Mouse (Mus musculus): ENCODE results near the gene Wdr43. TPM values are rescaled to one million over a fixed set of nuclear protein-coding genes. Genes with fewer than 3 reads are reported as not detected.
"Not testable (repeated sequence)": the region's sequence is repeated elsewhere in the genome, so short reads cannot be mapped to it uniquely, and the experiment has no call there.

The Wdr43 gene
- polyA plus RNA-seq, 1 experiment from 2014 or later, result 53.0 TPM

GRCm38 (mm10) chr17:71639056-71639455 lies 23.4 kb downstream of the Wdr43 start:
- H3K36me3 ChIP-seq (replicated peaks), result peaks cover 40% of the 10 kb centered on the region
- H3K4me3 ChIP-seq; H3K27me3 ChIP-seq (replicated peaks); ATAC-seq (replicated peaks); H3K4me2 ChIP-seq; H3K4me1 ChIP-seq; H3K9me3 ChIP-seq; H3K27ac ChIP-seq; H3K9ac ChIP-seq: not testable (repeated sequence)
- WGBS, result 87% methylated on average over 5 of the region's 5 CpGs

DNA sequence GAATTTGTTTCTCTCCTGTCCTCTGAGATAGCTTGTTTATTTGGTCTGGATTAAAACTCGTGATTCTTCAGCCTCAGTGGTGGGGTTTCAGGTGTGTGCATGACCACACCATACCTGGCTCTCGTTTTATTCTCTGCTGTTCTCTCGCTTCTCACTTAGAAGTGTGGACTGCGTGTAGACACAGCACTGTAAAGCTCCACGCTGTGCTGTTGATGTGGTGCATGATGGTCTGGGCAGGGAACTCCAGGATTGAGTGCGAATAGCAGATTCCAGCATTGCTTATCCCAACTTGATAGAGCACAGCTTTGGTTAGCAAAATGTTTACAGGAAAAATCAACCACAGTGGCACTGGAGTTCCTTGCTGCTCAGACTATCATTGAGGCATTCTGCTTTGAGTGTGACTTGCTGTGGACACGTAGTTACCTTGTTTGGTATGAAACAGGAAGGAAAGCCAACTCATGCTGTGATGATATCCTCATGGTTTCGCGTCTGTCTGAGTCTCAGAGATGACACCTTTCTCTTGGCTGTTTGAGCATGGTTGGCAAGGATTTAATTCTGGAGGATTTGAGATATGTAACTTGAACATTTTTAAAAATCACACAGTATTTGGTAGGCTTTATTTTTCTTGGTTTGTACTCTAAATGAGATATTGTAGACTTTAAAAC lies 24.9 kb downstream of the Wdr43 start:
- no peak for ATAC-seq (replicated peaks)
- H3K9ac ChIP-seq, result no peak overlapping the region
- H3K36me3 ChIP-seq (replicated peaks), result peaks cover 36% of the 10 kb centered on the region
- no peak overlapping the region for H3K4me3 ChIP-seq
- WGBS, result 93% methylated on average over 9 of the region's 9 CpGs
- no peaks in the 10 kb centered on the region for H3K9me3 ChIP-seq
- no peaks in the 10 kb centered on the region for H3K4me1 ChIP-seq
- no peaks in the 10 kb centered on the region for H3K27me3 ChIP-seq (replicated peaks)
- no peak overlapping the region for H3K4me2 ChIP-seq
- H3K27ac ChIP-seq, result no peak overlapping the region

DNA sequence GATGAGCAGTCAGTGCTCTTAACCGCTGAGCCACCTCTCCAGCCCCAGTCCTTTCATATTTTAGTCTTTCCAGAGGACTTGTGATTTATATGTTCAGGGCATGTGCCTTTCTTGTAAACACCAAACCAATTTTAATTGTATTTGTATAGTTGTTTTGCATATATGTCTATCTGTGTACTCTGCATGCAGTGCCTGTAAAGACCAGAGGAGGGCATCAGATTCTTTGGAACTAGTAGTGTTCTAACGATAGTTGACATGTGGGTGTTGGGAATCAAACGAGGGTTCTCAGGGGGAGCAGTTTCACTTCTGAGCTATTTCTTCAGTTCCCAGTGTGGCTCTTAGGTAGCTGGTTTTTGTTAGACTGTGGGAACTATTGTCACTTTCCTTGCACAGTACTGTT lies 26.5 kb downstream of the Wdr43 start:
- WGBS, result 85% methylated on average over 3 of the region's 3 CpGs
- Histone ChIP-seq H3K27me3 (replicated peaks) (no peaks in the 10 kb centered on the region), H3K27ac (no peak overlapping the region), H3K9ac (no peak overlapping the region), H3K9me3 (no peaks in the 10 kb centered on the region), H3K36me3 (replicated peaks) (peaks cover 28% of the 10 kb centered on the region), H3K4me1 (no peaks in the 10 kb centered on the region), H3K4me2 (no peak overlapping the region), H3K4me3 (no peak overlapping the region)
- no peak for ATAC-seq (replicated peaks)

- H3K4me1 ChIP-seq, result no peaks in the 10 kb centered on the region
- H3K27ac ChIP-seq, result no peak overlapping the region
- ATAC-seq (replicated peaks), result no peak
- H3K4me2 ChIP-seq, result no peak overlapping the region
- no peaks in the 10 kb centered on the region for H3K27me3 ChIP-seq (replicated peaks)
- H3K9ac ChIP-seq, result no peak overlapping the region
- WGBS, result 93% methylated on average over 9 of the region's 9 CpGs
- peaks cover 14% of the 10 kb centered on the region; the same call in 1 of the 2 replicates for H3K36me3 ChIP-seq (replicated peaks)
- H3K4me3 ChIP-seq, result no peak overlapping the region
- H3K9me3 ChIP-seq, result no peaks in the 10 kb centered on the region
Observed at GRCm38 (mm10) chr17:71650011-71650410, 34.3 kb downstream of the Wdr43 start.

GRCm38 (mm10) chr17:71652495-71652894 lies 36.8 kb downstream of the Wdr43 start:
- no peaks in the 10 kb centered on the region for H3K27me3 ChIP-seq (replicated peaks)
- no peak overlapping the region for H3K27ac ChIP-seq
- no peak for ATAC-seq (replicated peaks)
- peaks cover 8% of the 10 kb centered on the region; the same call in 1 of the 2 replicates for H3K36me3 ChIP-seq (replicated peaks)
- no peak overlapping the region for H3K4me2 ChIP-seq
- 93% methylated on average over 2 of the region's 2 CpGs for WGBS
- no peak overlapping the region for H3K4me3 ChIP-seq
- no peak overlapping the region for H3K9ac ChIP-seq
- no peaks in the 10 kb centered on the region for H3K4me1 ChIP-seq
- no peaks in the 10 kb centered on the region for H3K9me3 ChIP-seq

GRCm38 (mm10) chr17:71652934-71653333 lies 37.2 kb downstream of the Wdr43 start:
- ATAC-seq (replicated peaks), result no peak
- Histone ChIP-seq H3K36me3 (replicated peaks) (peaks cover 8% of the 10 kb centered on the region; the same call in 1 of the 2 replicates), H3K9me3 (no peaks in the 10 kb centered on the region), H3K9ac (no peak overlapping the region), H3K27me3 (replicated peaks) (no peaks in the 10 kb centered on the region), H3K4me2 (no peak overlapping the region), H3K27ac (no peak overlapping the region), H3K4me3 (no peak overlapping the region), H3K4me1 (no peaks in the 10 kb centered on the region)
- WGBS, result 96% methylated on average over 5 of the region's 5 CpGs

DNA sequence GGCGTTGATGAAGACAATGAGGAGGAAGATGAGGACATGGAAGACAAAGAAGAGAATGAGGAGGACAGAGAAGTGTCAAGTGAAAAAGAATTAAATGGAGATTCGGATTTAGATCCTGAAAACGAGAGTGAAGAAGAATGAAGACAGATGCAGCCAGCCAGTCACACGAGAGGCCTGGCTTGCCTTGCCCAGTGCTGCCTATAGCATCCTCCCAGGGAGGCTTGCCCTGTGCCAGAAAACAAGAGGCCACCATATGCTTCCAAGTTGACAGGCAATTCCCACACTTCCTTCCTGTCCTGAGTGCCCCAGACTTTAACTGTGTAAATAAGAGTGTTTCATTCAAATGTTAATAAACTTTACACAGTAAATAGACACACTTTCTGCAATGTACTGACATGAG lies 41.8 kb downstream of the Wdr43 start:
- H3K4me3 ChIP-seq, result no peak overlapping the region
- H3K27me3 ChIP-seq (replicated peaks), result no peaks in the 10 kb centered on the region
- WGBS, result 81% methylated on average over 4 of the region's 4 CpGs
- no peak overlapping the region for H3K9ac ChIP-seq
- H3K4me2 ChIP-seq, result no peak overlapping the region
- no peak overlapping the region for H3K27ac ChIP-seq
- H3K9me3 ChIP-seq, result no peaks in the 10 kb centered on the region
- no peak for ATAC-seq (replicated peaks)
- H3K36me3 ChIP-seq (replicated peaks), result peaks cover 2% of the 10 kb centered on the region; the same call in 1 of the 2 replicates
- no peaks in the 10 kb centered on the region for H3K4me1 ChIP-seq

GRCm38 (mm10) chr17:71658666-71659065 lies 43.0 kb downstream of the Wdr43 start:
- WGBS, result 92% methylated on average over 10 of the region's 10 CpGs
- H3K9ac ChIP-seq, result no peak overlapping the region

GRCm38 (mm10) chr17:71660390-71660789 lies 44.7 kb downstream of the Wdr43 start:
- 67% methylated on average over 1 of the region's 1 CpGs for WGBS
- Histone ChIP-seq H3K4me2 (no peak overlapping the region), H3K9ac (no peak overlapping the region), H3K9me3 (no peaks in the 10 kb centered on the region), H3K4me1 (peaks cover 4% of the 10 kb centered on the region), H3K36me3 (replicated peaks) (peaks cover 2% of the 10 kb centered on the region; the same call in 1 of the 2 replicates), H3K27me3 (replicated peaks) (0 out of 2 replicates have a peak, but pooled peaks cover 3% of the 10 kb centered on the region), H3K4me3 (no peak overlapping the region), H3K27ac (no peak overlapping the region)
- no peak for ATAC-seq (replicated peaks)

More at GRCm38 (mm10) chr17:71658666-71659065, 43.0 kb downstream of the Wdr43 start:
- peaks cover 2% of the 10 kb centered on the region; the same call in 1 of the 2 replicates for H3K36me3 ChIP-seq (replicated peaks)
- no peaks in the 10 kb centered on the region for H3K9me3 ChIP-seq
- no peaks in the 10 kb centered on the region for H3K27me3 ChIP-seq (replicated peaks)
- peaks cover 4% of the 10 kb centered on the region for H3K4me1 ChIP-seq
- no peak overlapping the region for H3K4me2 ChIP-seq
- no peak overlapping the region for H3K27ac ChIP-seq
- H3K4me3 ChIP-seq, result no peak overlapping the region
- no peak for ATAC-seq (replicated peaks)

- Histone ChIP-seq H3K9me3 (no peaks in the 10 kb centered on the region), H3K27ac (no peak overlapping the region), H3K4me1 (peaks cover 4% of the 10 kb centered on the region), H3K36me3 (replicated peaks) (0 out of 2 replicates have a peak, but pooled peaks cover 2% of the 10 kb centered on the region), H3K4me2 (peak overlapping the region; percentile 61), H3K9ac (peak overlapping the region; percentile 26; the same call in 1 of the 2 replicates), H3K4me3 (peak overlapping the region; percentile 32), H3K27me3 (replicated peaks) (0 out of 2 replicates have a peak, but pooled peaks cover 3% of the 10 kb centered on the region)
- 10% methylated on average over 21 of the region's 21 CpGs for WGBS
- peak; percentile 89 for ATAC-seq (replicated peaks)
Observed at GRCm38 (mm10) chr17:71662751-71663250, 47.1 kb downstream of the Wdr43 start.

DNA sequence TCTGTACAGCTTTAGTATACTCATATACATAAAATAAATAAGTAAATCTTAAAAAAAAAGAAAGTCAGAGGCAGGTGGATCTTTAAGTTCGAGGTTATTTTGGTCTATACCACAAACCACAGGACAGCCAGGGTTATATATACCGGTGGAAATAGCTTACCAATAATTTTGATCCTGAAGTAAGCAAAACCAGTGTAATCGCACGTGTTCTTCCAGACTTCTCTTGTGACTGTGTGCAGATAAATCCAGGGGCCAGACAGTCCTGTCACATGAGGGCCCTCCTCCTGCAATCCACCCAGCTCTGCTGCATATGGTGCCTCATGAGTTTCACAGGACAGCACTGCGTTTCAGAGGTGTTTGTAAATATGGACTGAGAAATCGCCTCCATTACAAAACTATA lies 47.8 kb downstream of the Wdr43 start:
- H3K4me2 ChIP-seq, result no peak overlapping the region
- H3K9me3 ChIP-seq, result no peaks in the 10 kb centered on the region
- H3K27ac ChIP-seq, result no peak overlapping the region
- 0 out of 2 replicates have a peak, but pooled peaks cover 2% of the 10 kb centered on the region for H3K36me3 ChIP-seq (replicated peaks)
- no peak for ATAC-seq (replicated peaks)
- WGBS, result 89% methylated on average over 6 of the region's 6 CpGs
- H3K9ac ChIP-seq, result no peak overlapping the region
- H3K4me3 ChIP-seq, result no peak overlapping the region
- H3K27me3 ChIP-seq (replicated peaks), result 0 out of 2 replicates have a peak, but pooled peaks cover 3% of the 10 kb centered on the region
- peaks cover 4% of the 10 kb centered on the region for H3K4me1 ChIP-seq

DNA sequence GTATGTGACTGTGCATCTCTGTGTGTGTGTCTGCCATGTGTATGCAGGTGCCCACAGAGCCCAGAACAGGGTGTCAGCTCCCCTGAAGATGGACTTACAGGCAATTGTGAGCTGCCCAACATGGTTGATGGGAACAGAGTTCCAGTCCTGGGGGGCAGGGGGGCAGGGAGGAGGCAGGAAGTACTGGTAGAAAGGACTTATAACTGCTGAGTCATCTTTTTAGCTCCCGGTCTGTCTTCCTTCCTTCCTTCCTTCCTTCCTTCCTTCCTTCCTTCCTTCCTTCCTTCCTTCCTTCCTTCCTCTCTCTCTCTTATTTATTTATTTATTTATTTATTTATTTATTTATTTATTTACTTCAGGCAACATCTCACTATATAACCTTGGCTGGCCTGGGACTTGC lies 48.5 kb downstream of the Wdr43 start:
- 0 out of 2 replicates have a peak, but pooled peaks cover 3% of the 10 kb centered on the region for H3K27me3 ChIP-seq (replicated peaks)
- ATAC-seq (replicated peaks), result no peak
- no peak overlapping the region for H3K27ac ChIP-seq
- 89% methylated on average over 1 of the region's 1 CpGs for WGBS
- H3K9ac ChIP-seq, result no peak overlapping the region
- H3K36me3 ChIP-seq (replicated peaks), result no peaks in the 10 kb centered on the region
- no peak overlapping the region for H3K4me3 ChIP-seq
- no peak overlapping the region for H3K4me2 ChIP-seq
- no peaks in the 10 kb centered on the region for H3K9me3 ChIP-seq
- H3K4me1 ChIP-seq, result peaks cover 4% of the 10 kb centered on the region

- no peak overlapping the region for H3K27ac ChIP-seq
- ATAC-seq (replicated peaks), result no peak
- H3K9me3 ChIP-seq, result no peaks in the 10 kb centered on the region
- H3K4me2 ChIP-seq, result no peak overlapping the region
- 0 out of 2 replicates have a peak, but pooled peaks cover 3% of the 10 kb centered on the region for H3K27me3 ChIP-seq (replicated peaks)
- H3K4me1 ChIP-seq, result peaks cover 4% of the 10 kb centered on the region
- H3K4me3 ChIP-seq, result no peak overlapping the region
- H3K9ac ChIP-seq, result no peak overlapping the region
- no peaks in the 10 kb centered on the region for H3K36me3 ChIP-seq (replicated peaks)
- 84% methylated on average over 4 of the region's 4 CpGs for WGBS
Observed at GRCm38 (mm10) chr17:71665201-71665600, 49.5 kb downstream of the Wdr43 start.
